In genomic region chr10:86216836-86217235, GRCm38 (mm10) we compare ENCODE assay signal across 28 mouse cellular contexts.
"Had no signal": no experiment of that assay in that cellular context is flagged by ENCODE, and none has a peak within 500 bp of the region (broad histone marks: within the 10 kb centered on the region; RNA-seq: fewer than 3 reads in every experiment).

No protein-coding gene starts in this region.

- H3K36me3 ChIP-seq: limb, embryonic 10.5 days; limb, embryonic 12.5 days; limb, embryonic 13.5 days; limb, embryonic 15.5 days; liver, embryonic 12.5 days; liver, embryonic 13.5 days; liver, embryonic 15.5 days; lung, embryonic 15.5 days; midbrain, embryonic 10.5 days; midbrain, embryonic 12.5 days; midbrain, embryonic 13.5 days; midbrain, embryonic 15.5 days; neural tube, embryonic 12.5 days had no signal

- H3K9me3 ChIP-seq: limb, embryonic 10.5 days; limb, embryonic 12.5 days; limb, embryonic 13.5 days; limb, embryonic 15.5 days; liver, embryonic 12.5 days; liver, embryonic 13.5 days; liver, embryonic 15.5 days; lung, embryonic 15.5 days; midbrain, embryonic 10.5 days; midbrain, embryonic 12.5 days; midbrain, embryonic 13.5 days; midbrain, embryonic 15.5 days; neural tube, embryonic 12.5 days had no signal

- H3K27me3 ChIP-seq: limb, embryonic 12.5 days; limb, embryonic 13.5 days; limb, embryonic 15.5 days; liver, embryonic 12.5 days; liver, embryonic 13.5 days; liver, embryonic 15.5 days; lung, embryonic 15.5 days; midbrain, embryonic 12.5 days; midbrain, embryonic 13.5 days; midbrain, embryonic 15.5 days; neural tube, embryonic 12.5 days had no signal

- H3K27ac ChIP-seq: limb, embryonic 10.5 days; limb, embryonic 12.5 days; limb, embryonic 13.5 days; limb, embryonic 15.5 days; liver, embryonic 12.5 days; liver, embryonic 13.5 days; liver, embryonic 14.5 days; liver, embryonic 15.5 days; lung, embryonic 15.5 days; macrophage; midbrain, embryonic 10.5 days; midbrain, embryonic 12.5 days; midbrain, embryonic 13.5 days; midbrain, embryonic 15.5 days; neural tube, embryonic 12.5 days had no signal

- H3K4me3 ChIP-seq: limb, embryonic 10.5 days; limb, embryonic 12.5 days; limb, embryonic 13.5 days; limb, embryonic 15.5 days; liver, embryonic 12.5 days; liver, embryonic 13.5 days; liver, embryonic 15.5 days; lung, embryonic 15.5 days; megakaryocyte, embryonic 14.5 days; midbrain, embryonic 10.5 days; midbrain, embryonic 12.5 days; midbrain, embryonic 13.5 days; midbrain, embryonic 15.5 days; myocyte; neural tube, embryonic 12.5 days had no signal

- DNase-seq: left cerebral cortex, postnatal 4 days; liver; liver, embryonic 13.5 days; liver, postnatal 0 days; lung, adult 18-20 months; lung, adult 2 months; lung, embryonic 14.5 days; lung, postnatal 10 days; lung, postnatal 14 days; lung, postnatal 36 days; lung, postnatal 4 days; midbrain, embryonic 14.5 days had no signal

- H3K4me1 ChIP-seq: limb, embryonic 10.5 days; limb, embryonic 12.5 days; limb, embryonic 13.5 days; limb, embryonic 15.5 days; liver, embryonic 12.5 days; liver, embryonic 13.5 days; liver, embryonic 15.5 days; lung, embryonic 15.5 days; midbrain, embryonic 10.5 days; midbrain, embryonic 12.5 days; midbrain, embryonic 13.5 days; midbrain, embryonic 15.5 days; neural tube, embryonic 12.5 days had no signal
